Mouse (Mus musculus): ENCODE measurements around the gene Zdhhc6.

Gene Zdhhc6

DNA sequence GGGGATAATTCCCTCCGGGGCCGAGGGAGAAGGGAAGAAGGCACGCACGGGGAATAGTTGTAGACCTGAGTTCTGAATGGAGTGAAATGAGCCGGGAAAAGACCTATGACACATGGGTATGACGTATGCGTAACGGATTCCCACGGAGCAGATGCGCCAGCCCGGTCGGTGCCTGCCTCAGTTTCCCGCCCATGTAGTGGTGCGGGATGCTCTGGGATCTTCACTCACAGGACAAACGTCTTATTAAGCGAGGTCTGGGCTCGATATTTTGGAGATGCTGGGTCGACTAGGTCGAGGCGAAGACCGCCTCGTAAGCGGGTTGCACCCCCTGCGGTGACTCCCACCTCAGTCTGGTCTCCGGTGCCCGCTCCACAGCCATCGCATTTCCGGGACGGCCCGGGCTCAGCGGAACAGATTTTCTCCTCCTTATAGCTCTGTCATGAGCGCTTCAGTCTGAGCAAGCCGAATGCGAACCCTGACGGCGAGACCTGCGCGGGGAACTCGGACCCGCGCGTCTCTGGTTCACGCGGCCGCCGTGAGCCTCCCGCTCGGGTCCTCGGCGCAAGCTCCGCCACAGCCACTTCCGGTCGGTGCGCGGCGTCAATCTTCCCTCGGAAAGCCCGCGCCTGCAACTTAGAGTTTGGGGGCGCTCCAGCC is at the start of gene Zdhhc6:
Zdhhc6 (minus strand) TSS at position 581 of the 657 bp plus-strand sequence.
- DNase-seq (ENCODE audit: low read depth), result no peak

DNA sequence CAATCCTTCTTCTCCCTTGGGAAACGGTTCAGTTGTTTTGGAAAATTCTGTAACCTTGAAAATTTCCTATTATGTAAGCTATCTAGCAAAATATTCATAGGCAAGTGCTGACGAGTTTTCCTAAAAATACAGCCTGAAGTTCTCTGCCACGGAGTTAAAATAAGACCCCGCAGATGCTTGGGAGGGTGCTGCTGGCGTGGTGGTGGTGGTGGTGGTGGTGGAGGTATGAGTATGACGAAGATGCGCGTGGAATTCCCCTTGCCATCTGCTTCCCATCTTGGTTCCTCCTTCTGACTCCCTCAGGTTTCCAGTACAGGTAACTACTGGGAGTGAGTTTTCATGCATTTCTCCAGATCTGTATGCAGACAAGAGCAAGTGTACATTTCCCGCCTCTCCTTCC is 46.8 kb upstream of the Zdhhc6 start:
- DNase-seq (ENCODE audit: low read depth), result no peak

DNA sequence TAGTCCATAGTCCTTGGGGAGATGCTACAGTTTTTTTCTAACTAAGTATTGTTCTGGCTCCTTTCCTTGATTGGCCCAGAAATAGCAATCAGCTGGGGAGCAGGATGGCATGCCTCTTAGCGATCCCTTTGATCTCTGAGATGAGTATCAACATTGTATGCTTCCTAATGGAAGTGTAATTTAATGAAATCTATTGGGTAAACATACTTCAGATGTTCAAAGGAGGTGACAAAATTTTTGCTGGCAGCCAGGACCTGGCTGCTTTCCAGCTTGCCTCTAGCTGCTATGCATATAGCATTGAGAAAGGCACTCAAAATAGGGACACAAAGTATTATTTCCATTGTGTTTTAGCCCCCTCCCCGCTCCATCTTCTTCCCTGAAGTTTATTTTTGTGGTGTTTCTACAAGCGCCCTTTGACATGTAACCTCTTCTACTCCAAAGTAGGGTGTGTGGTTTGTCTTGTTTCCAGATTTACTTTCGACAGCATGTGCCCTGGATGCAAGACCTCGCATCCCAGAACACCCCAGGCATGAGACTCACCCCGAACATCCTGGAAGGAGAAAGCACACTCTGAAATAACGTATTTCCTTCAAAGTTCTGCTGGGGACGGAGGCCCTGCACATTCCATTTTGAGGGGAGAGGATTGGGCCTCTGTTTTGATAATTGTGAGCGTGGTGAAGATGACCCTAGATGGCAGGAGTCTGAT is 35.0 kb upstream of the Zdhhc6 start:
- no peak for DNase-seq (ENCODE audit: low read depth)

DNA sequence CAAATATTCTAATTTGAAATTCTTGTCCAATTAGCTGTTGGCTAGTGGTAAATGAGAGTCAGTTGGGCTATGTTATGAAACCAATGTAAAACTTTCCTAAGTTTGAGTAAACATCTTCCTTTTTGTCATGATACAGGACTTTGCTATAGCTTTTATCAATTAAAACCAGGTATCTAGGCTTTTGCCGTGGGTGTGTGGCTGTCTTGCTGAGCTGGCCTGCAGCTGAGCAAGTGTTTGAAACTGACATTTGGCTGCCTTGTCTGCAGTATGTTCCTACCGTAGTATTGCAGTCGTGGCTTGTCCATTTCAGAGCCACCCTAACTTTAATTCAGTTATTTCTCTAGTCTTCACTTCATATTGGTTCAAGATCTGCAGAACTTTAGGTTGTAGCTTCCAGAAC is 32.4 kb upstream of the Zdhhc6 start:
- DNase-seq (ENCODE audit: low read depth), result no peak

DNA sequence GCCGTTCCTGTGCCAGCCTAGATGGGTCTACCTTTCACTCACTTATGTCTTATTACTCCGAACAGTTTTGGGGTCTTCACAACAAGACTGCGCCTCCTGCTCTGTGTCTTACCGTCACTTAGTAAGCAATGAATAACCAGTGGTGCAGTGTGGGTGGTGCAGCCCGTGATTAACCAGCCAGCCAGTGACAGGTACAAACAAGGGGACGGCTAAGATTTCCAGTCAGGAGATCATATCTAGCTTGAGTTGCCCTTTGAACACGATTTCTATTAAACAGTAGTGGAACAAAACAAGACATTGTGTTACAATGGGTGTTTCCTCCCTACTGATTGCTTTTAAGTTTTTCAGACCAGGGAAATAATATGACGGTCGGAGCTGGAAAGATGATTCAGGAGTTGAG is 27.4 kb upstream of the Zdhhc6 start:
- DNase-seq (ENCODE audit: low read depth), result no peak

DNA sequence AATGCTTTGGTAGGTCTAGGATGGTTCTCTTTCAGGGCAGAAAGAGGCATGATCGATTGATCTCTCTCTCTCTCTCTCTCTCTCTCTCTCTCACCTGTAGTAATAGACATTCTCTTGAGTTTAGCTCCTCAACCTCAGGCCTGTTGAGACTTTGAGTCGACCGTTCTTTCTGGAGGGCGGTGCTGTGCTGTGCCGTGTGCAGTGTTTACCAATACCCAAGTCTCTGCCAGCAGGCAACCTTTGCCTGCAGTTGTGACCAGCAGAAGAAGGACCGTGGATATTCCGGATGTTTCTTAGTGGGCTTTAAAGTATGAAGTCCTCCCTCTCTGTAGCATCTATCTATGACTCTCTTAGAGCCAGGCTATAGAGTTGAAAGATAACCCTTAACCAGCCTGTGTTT is 26.6 kb upstream of the Zdhhc6 start:
- DNase-seq (ENCODE audit: low read depth), result no peak

DNA sequence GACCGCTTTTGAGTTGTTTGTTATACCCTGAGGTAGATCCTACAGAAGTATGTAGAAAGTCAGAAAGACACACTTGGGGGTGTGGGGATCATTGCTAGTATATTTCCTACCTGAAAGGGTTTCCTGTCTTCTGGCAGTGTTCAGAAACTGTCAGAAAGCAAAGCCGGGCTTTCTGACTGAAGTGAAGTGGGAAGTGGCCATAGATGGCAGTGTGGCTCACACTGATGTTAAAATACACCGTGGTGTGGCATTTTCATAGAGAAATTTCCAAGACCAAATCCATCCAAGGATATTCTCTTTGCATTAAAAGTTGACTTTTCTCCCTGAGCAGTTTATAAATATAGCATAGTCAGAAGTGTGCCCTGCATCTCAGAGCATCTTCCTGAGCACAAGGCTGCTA is 25.5 kb upstream of the Zdhhc6 start:
- no peak for DNase-seq (ENCODE audit: low read depth)

DNA sequence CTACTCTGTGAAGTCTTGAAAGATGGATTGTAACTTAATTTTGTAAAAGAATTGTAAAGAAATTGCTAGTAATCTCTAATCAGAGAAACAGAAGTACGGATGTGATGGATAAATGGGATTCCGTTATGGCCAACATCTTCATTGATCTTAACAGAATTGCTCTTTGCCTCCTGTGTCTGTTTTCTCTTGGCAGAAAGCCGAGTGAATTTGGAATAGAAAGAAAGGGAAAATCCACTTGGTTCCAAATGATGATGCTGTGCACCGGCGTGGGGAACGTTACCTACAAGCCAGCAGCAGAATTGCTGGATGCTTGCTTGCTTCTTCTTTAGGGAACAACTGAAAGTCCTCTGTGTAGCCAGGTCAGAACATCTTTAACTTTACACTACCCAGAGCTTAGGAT is 24.7 kb upstream of the Zdhhc6 start:
- no peak for DNase-seq (ENCODE audit: low read depth)

DNA sequence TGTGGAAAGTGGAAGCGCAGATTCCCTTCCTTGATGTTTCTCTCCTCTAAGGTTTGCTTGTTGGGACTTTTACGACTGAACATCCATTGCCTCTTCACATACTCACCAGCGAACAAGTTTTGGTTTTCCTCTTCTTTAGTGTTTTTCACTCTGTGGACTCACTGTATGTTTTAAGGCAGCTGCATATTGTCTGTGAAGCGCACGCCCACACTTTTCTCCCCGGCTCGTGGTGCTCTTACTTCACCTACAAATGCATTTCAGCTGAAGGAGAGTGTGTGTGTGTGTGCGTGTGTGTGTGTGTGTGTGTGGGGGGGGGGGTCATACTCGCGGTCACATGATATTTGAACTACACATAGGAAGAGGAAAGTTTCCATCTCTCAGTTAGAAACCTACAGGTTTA is 21.8 kb upstream of the Zdhhc6 start:
- no peak for DNase-seq (ENCODE audit: low read depth)

DNA sequence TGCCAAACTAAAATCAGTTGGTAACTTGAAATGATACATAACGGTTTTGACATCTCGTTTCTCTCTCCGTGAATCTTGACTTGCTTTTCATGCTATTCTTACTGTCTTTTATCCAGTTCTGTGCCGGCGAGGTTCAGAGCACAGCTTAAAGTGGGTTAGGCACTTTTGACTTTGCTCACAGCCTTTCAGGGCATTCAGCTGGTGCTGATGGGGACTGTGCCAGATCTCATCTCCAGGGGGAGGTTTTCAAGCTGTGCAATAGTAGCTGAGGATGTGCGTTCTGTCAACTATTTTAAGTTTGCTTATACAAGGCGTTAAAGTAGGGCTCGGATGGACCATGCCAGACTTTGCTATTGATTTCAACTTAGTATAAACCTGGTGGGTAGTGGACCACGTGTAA is 21.2 kb upstream of the Zdhhc6 start:
- DNase-seq (ENCODE audit: low read depth), result no peak

DNA sequence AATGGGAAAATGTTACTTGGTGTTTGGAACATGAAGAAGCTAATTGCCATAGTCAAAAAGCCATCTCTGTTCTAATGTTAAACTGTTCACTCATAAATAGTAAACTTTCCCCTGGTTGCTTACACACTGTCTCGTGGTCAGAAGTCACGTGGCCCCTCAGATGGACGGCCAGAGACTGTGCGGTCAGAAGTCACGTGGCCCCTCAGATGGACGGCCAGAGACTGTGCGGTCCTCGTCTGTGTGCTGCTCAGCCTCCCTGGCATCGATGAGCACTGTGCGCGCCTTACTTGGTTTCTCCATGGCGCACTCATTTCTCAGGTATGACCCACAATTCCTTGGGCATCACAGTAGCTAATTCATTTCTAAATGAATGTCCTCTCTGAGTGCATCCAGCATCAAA is 20.6 kb upstream of the Zdhhc6 start:
- no peak for DNase-seq (ENCODE audit: low read depth)

DNA sequence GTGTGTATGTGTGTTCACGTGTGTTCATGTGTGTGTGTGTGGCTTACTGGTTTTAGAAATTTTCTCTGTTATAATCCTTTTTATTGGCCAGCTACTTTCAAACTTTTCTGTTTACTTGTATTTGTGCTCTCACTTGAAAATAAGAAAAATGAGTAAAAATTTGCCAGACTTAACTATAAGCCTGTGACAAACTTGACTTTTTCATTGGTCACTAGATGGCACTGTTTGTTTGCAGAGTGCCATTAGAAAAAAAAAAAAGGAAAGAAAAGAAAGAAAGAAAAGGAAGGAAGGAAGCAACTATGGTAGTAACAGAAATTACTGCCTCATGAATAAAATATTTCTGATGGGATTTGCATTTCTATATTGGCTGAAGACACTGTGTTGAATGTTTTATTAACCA is 20.0 kb upstream of the Zdhhc6 start:
- peak; percentile 43 for DNase-seq (ENCODE audit: low read depth)

DNA sequence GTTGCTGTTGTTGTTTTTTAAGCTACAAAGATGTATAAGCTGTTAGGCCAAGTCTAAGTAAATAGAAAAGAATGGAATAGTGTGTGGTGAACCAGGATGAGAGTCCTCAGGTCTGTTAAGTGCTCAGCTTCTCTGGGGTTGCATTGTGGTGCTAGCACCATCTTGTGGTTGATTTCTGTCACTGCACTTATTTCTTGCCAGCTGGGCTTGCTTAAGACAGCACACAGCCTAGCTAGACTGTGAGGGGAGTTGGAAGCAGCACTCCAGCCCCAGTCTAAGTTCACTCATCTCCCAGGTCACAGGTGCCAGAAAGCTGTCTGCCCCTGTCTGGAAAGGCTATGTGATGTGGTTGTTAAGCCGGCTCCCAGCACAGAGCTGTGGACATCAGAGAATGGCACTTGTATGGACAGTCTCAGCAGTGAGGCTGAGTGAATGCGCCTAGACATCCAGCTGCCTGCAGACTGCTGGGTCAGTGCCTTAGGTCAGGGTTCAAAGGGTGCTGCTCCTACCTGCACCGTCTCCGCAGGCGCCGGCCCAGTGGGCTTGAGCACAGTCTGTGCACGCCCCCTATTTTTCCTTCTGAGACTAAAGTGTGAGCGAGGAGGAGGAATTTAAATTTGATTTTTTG is 16.9 kb upstream of the Zdhhc6 start:
- DNase-seq (ENCODE audit: low read depth), result peak; percentile 83

DNA sequence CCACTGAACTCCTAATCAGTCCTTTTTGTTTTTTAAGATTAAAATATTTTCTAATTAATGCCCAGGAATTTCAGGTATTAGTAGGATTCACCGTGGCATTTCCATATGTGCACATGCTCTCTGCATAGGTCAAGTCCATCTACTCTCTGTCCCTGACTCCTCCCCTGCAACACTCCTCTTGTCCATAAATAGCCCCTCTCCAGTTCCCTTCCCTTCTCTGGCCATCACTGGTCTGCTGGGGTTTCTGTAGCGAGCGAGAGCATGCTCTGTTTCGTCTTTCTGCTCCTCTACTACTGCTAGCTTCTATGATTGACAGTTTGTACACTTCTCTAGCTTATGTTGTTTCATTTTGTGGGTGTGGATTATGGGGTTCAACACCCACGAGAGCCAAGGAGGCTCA is 15.9 kb upstream of the Zdhhc6 start:
- no peak for DNase-seq (ENCODE audit: low read depth)

DNA sequence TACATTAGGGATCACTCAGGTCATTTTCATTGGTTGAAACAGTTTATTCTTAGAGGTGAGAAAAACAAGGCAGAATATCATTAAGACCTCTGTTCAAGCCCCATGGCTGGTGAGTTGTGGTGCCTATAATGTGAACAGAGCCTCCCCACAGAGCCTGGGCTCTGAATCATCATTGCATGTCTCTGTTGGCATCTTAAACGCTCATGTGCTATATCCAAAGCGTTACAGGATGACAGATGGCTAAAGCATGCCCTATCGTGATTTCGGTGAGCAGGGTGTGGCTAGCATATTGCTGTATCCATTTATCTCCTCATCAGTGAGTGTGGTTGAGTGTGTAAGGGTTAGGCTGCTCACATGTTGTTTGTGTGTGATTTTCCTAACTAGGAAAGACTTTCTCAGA is 11.7 kb upstream of the Zdhhc6 start:
- no peak for DNase-seq (ENCODE audit: low read depth)

DNA sequence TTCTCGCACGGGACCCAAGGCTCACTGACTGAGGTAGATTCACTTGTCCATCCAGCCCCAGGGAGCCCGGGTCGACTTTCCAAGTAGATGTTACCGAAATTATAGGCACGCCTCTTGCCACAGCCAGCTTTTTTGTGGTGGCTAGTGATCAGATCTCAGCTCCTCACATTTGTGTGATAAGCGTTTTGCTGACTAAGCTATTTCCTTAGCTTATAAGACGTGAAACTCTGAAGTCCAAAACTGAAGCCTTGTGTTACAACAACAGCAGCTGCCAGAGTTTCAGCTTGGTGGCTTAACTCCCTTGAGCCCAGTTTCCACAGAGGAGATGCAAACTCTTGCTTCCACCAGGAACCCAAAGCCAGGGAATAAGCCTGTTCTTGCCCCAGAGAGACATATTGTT is 6.8 kb upstream of the Zdhhc6 start:
- no peak for DNase-seq (ENCODE audit: low read depth)

DNA sequence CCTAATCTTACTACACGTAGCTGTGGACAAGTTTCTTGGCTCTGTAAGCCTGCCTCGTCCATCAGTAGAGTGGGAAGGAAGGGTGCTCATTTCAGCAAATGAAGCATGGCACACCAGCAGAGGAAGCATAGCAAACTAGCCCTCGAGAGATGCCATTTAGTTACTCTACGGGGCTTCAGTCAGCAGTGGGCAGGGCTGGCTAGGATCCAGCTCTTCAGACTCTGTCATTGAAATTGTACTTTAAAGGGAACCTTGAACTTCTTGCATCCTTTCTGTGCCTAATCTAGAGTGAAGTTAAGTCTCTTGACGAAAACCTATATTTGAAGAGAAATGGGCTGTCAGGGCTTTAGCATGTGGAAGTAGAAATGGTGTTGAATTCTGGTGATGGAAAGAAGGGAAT is 3.7 kb upstream of the Zdhhc6 start:
- no peak for DNase-seq (ENCODE audit: low read depth)

DNA sequence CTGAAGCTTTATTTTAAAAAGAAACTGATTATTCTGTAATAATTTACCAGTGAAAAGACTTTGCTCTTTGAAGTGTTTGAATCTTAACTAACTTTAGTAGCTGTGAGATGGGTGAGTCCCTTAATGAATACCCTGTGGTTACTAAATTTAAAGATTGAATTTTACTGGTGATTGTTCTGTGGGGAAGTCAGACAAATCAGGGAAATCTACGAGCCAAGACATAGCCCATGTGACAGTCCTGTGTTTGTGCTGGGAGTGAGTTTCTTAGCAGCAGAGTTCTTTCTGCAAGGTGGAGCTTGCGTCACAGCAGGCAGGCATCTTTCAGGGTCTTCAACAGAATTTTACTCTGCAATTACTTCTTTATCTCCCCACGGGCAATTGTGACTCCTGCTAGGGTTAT is 3.2 kb upstream of the Zdhhc6 start:
- DNase-seq (ENCODE audit: low read depth), result no peak

DNA sequence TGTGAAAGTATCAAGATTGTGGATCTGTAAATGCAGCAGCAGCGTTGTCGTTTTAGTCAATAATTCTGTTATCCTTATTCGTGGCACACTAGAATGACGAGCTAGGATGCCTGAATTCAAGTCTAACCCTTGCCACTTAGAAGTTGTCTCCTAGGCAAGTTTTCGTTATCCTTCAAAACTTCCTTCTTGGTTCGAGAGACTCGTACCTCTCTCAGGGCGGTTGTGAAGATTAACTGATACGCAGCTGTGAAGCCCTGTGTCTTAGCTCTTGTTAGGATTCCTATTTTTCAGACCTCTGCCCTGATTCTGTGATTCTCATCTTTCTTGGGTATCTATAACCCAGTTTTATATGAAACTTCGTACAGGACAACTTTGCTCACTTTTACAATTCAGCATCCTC is 1.1 kb upstream of the Zdhhc6 start:
- no peak for DNase-seq (ENCODE audit: low read depth)

DNA sequence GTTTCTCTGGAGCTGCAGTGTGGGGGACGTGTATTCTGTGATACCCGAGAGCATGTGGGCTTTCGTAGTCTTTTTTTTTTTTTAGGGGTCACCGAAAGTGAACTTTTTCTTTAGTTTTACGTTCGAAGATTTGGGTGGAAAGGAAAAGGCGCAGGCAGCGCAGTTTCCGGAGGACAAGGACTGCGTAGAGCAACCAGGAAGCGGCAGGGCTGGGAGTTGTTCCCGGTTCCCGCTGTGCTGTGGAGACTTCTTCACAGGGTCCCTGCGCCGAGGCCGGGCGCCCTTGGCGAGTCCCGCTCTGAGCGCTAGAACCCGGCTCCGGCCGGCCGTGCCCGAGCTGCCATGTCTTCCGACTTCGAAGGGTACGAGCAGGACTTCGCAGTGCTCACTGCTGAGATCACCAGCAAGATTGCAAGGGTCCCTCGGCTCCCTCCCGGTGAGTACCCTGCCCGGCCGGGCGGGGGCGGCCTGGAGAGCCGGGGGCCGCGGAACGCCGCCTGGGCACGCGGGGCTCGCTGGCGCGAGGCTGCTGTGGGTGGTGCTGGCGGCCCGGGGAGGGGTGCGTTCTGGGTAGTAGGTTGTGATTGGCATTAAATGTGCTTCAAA is 380 bp upstream of the Zdhhc6 start, which contains the start of gene Vti1a:
Vti1a (plus strand) TSS at position 187 of the 606 bp plus-strand sequence.
- peak; percentile 96 for DNase-seq (ENCODE audit: low read depth)

DNA sequence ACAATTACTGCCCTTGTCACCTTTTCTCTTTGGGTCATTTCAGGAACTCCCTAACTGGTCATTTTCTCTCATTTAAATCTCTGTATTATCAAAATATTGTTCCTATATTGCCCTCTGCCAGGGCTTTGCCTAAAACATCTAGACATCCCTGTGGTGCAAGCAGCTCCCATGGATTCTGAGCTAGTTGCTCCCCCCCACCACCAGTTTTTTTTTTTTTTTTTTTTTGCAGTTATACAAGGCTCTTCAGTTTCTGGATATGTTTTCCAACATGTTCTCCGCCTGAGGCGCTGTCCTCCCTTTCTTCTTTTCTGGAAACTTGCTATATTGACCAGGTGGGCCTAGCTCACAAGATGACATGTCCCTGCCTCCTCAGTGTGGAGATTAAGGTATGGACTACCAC is 2.2 kb downstream of the Zdhhc6 start:
- no peak for DNase-seq (ENCODE audit: low read depth)

DNA sequence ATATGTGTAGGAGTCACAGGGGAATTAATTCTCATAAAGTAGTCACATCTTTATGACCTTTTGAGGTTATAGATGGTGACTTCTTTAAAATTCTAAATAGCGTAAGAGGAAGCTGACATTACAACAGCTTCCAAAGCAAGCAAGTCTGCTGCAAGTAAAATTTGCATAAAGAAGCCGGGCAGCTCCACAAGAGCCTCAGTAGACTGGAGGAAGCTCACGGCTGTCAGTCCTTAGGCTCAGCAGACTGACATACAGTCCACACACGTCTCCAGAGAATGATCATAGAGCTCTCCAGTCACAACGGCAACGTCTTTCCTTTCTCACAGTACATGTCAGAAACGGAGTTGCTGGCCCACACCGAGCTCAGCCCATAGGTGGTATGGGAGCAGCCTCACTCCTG is 4.0 kb downstream of the Zdhhc6 start:
- DNase-seq (ENCODE audit: low read depth), result no peak

DNA sequence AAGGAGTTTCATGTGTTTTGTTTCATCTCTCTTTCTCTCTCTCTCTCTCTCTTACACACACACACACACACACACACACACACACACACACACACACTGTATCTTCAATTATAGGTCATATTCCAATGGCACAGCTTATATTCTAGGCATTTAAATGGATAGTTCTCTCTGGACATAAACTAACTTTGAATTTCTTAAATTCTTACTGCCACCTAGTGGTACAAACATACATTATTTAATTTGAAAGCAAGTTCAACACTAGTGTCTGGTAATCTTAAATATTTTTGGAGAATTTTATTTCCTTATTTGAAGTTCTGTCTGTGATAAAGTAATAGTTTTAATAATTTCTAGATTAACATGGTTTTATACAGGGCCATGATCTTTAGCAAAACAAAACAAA is 10.8 kb downstream of the Zdhhc6 start:
- peak; percentile 41 for DNase-seq (ENCODE audit: low read depth)
